Mouse (Mus musculus): ENCODE results near the gene Ddx23.

Gene Ddx23

GRCm38 (mm10) chr15:98608058-98608783 lies 54.5 kb downstream of the Ddx23 start:
- in situ Hi-C loops (cut with MboI) = no loop called here

- in situ Hi-C loops (cut with MboI) = no loop called here
Measured at GRCm38 (mm10) chr15:98607557-98607956, 55.1 kb downstream of the Ddx23 start.

GRCm38 (mm10) chr15:98606739-98607138 lies 56.0 kb downstream of the Ddx23 start:
- in situ Hi-C loops (cut with MboI) = no loop called here

- in situ Hi-C loops (cut with MboI) = no loop called here
Measured at GRCm38 (mm10) chr15:98606051-98606536, 56.6 kb downstream of the Ddx23 start.

GRCm38 (mm10) chr15:98604041-98604575 lies 58.6 kb downstream of the Ddx23 start:
- in situ Hi-C loops (cut with MboI) = no loop called here

GRCm38 (mm10) chr15:98602921-98603458 lies 59.7 kb downstream of the Ddx23 start:
- in situ Hi-C loops (cut with MboI) = no loop called here

GRCm38 (mm10) chr15:98602191-98602881 lies 60.4 kb downstream of the Ddx23 start:
- in situ Hi-C loops (cut with MboI) = no loop called here

GRCm38 (mm10) chr15:98601832-98602190 lies 60.9 kb downstream of the Ddx23 start:
- in situ Hi-C loops (cut with MboI) = no loop called here

- in situ Hi-C loops (cut with MboI) = no loop called here
Measured at GRCm38 (mm10) chr15:98600036-98600709, 62.5 kb downstream of the Ddx23 start.

- in situ Hi-C loops (cut with MboI) = no loop called here
Measured at GRCm38 (mm10) chr15:98596609-98597008, 66.1 kb downstream of the Ddx23 start.

All from mature B cell (primary cell).